Mouse (Mus musculus): ENCODE data around the gene Kcnj5. TPM values are rescaled to one million over a fixed set of nuclear protein-coding genes. Genes with fewer than 3 reads are reported as not detected.

Gene Kcnj5
- total RNA-seq, 1 experiment, result 0.13 TPM

DNA sequence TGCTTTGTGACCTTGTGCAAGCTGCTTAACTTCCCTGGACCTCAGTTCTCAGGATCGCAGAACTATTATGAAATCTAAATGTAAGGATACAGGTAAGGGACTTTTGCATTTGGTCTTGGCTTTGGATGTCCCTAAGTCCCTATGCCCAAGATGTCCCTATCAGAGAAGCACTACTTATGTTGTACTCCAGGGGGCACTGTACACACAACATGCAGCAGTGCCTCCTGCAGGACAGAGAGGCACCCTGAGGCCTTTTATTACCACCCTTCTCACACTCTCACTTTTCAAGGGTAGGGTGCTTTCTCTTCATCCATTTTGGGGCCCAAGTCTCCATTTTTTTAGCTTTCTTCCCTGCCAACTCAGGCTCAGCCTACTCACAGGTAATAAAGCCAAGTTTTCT, 44.0 kb upstream of the Kcnj5 start:
- no peaks in the 10 kb centered on the region for H3K4me1 ChIP-seq (ENCODE audit: control insufficient read depth in 2 of 2, insufficient read depth in 2 of 2, low read length in 2 of 2, poor library complexity in 1 of 2)
- H3K9me3 ChIP-seq (ENCODE audit: control insufficient read depth, insufficient read depth, low read depth, low read length), result no peaks in the 10 kb centered on the region
- in situ Hi-C loops (cut with MboI; ENCODE audit: low sequenced_read_pairs in 2 of 2, unreplicated experiment in 2 of 2), result no loop called here
- no peak for TF ChIP-seq ZNF384 (IDR thresholded peaks at IDR 0.05; ENCODE audit: low read depth, low read length)
- no peak for TF ChIP-seq HCFC1 (IDR thresholded peaks at IDR 0.05; ENCODE audit: borderline replicate concordance, insufficient read depth, low read length)
- no peak for TF ChIP-seq ZC3H11A (IDR thresholded peaks at IDR 0.05; ENCODE audit: borderline replicate concordance, low read depth, low read length)
- no peak for TF ChIP-seq CHD2 (IDR thresholded peaks at IDR 0.05; ENCODE audit: low read depth, low read length)
- TF ChIP-seq MAFK (IDR thresholded peaks at IDR 0.05; ENCODE audit: insufficient read depth, low read depth, low read length), result no peak
- H3K4me3 ChIP-seq (ENCODE audit: insufficient read depth in 1 of 2, low read depth in 1 of 2, low read length in 2 of 2, poor library complexity in 1 of 2, severe bottlenecking in 1 of 2), result no peak overlapping the region
- DNase-seq (ENCODE audit: low read depth, low spot score), result peak; percentile 56
- H3K36me3 ChIP-seq (ENCODE audit: control insufficient read depth, insufficient read depth, low read length, poor library complexity, severe bottlenecking), result no peaks in the 10 kb centered on the region
- no peak overlapping the region for H3K27ac ChIP-seq (ENCODE audit: insufficient read depth, low read depth, low read length, poor library complexity, severe bottlenecking)
- H3K9ac ChIP-seq (ENCODE audit: insufficient read depth, low read depth, low read length, poor library complexity, severe bottlenecking), result no peak overlapping the region

DNA sequence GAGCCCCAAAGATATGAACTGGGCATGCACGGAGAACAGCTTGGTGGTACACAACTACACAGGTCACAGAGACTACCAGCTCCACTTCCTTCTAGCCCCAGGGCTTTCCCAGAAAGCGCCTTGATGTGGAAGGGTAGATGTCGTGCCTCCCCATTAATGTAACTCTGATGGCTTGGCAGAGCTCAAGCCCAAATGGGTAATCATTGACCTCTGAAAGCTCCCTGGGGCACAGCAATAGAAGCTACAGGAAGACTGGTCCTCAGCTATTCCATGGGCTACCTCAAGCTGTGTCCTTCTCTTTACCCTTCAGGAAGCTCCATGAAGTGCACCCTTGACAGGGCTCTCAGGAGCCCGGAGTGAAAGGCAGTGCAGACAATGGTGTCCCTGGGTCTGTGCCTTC, 40.8 kb upstream of the Kcnj5 start:
- H3K36me3 ChIP-seq (ENCODE audit: control insufficient read depth, insufficient read depth, low read length, poor library complexity, severe bottlenecking), result no peaks in the 10 kb centered on the region
- TF ChIP-seq ZC3H11A (IDR thresholded peaks at IDR 0.05; ENCODE audit: borderline replicate concordance, low read depth, low read length), result no peak
- no peak for TF ChIP-seq HCFC1 (IDR thresholded peaks at IDR 0.05; ENCODE audit: borderline replicate concordance, insufficient read depth, low read length)
- no peak for TF ChIP-seq CHD2 (IDR thresholded peaks at IDR 0.05; ENCODE audit: low read depth, low read length)
- no peak for TF ChIP-seq MAFK (IDR thresholded peaks at IDR 0.05; ENCODE audit: insufficient read depth, low read depth, low read length)
- H3K4me1 ChIP-seq (ENCODE audit: control insufficient read depth in 2 of 2, insufficient read depth in 2 of 2, low read length in 2 of 2, poor library complexity in 1 of 2), result no peaks in the 10 kb centered on the region
- H3K9me3 ChIP-seq (ENCODE audit: control insufficient read depth, insufficient read depth, low read depth, low read length), result no peaks in the 10 kb centered on the region
- DNase-seq (ENCODE audit: low read depth, low spot score), result no peak
- no peak overlapping the region for H3K27ac ChIP-seq (ENCODE audit: insufficient read depth, low read depth, low read length, poor library complexity, severe bottlenecking)
- H3K4me3 ChIP-seq (ENCODE audit: insufficient read depth in 1 of 2, low read depth in 1 of 2, low read length in 2 of 2, poor library complexity in 1 of 2, severe bottlenecking in 1 of 2), result no peak overlapping the region
- H3K9ac ChIP-seq (ENCODE audit: insufficient read depth, low read depth, low read length, poor library complexity, severe bottlenecking), result no peak overlapping the region
- in situ Hi-C loops (cut with MboI; ENCODE audit: low sequenced_read_pairs in 2 of 2, unreplicated experiment in 2 of 2), result no loop called here

DNA sequence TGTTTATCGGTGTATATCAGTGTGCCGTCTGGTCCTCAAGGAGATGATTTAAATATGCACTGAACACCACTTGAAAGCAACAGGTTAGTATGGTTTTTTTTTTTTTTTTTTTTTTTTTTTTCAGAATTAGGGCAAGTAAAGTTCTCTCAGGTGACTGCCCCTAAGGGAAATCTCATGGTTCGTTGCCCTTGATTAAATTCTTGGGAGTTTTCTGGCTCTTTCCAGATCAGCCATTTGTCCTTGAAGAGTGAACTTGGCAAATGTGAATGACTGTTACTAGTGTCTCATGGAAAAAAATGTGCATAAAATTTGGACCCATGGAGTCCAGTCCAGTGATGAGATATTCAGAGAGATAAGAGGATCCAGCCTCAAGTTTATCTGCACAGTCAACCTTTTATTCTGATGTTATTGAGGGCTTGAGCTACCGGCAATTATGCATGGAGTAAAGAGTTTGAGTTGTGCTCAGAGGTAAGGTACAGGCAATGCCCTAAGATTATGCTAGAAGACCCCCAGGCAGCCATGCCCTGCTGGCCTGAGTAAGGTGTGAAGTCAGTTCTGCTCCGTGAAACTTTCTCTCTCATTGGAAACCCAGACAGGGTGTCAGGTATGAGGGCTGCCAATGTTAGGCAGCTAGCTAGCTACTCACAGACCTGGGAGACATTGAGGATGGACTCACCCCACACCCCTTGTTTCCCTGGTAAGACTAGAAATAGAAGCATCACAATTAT, 32.9 kb upstream of the Kcnj5 start:
- Histone ChIP-seq H3K4me3 (ENCODE audit: insufficient read depth in 1 of 2, low read depth in 1 of 2, low read length in 2 of 2, poor library complexity in 1 of 2, severe bottlenecking in 1 of 2) (no peak overlapping the region), H3K9me3 (ENCODE audit: control insufficient read depth, insufficient read depth, low read depth, low read length) (no peaks in the 10 kb centered on the region), H3K27ac (ENCODE audit: insufficient read depth, low read depth, low read length, poor library complexity, severe bottlenecking) (no peak overlapping the region), H3K4me1 (ENCODE audit: control insufficient read depth in 2 of 2, insufficient read depth in 2 of 2, low read length in 2 of 2, poor library complexity in 1 of 2) (peaks cover 6 to 7% of the 10 kb centered on the region in 2 experiments; a peak in 1 of 4 replicates), H3K36me3 (ENCODE audit: control insufficient read depth, insufficient read depth, low read length, poor library complexity, severe bottlenecking) (no peaks in the 10 kb centered on the region), H3K9ac (ENCODE audit: insufficient read depth, low read depth, low read length, poor library complexity, severe bottlenecking) (no peak overlapping the region)
- in situ Hi-C loops (cut with MboI; ENCODE audit: low sequenced_read_pairs in 2 of 2, unreplicated experiment in 2 of 2), result no loop called here
- no peak for TF ChIP-seq ZNF384 (IDR thresholded peaks at IDR 0.05; ENCODE audit: low read depth, low read length)
- TF ChIP-seq MAFK (IDR thresholded peaks at IDR 0.05; ENCODE audit: insufficient read depth, low read depth, low read length), result no peak
- no peak for DNase-seq (ENCODE audit: low read depth, low spot score)

DNA sequence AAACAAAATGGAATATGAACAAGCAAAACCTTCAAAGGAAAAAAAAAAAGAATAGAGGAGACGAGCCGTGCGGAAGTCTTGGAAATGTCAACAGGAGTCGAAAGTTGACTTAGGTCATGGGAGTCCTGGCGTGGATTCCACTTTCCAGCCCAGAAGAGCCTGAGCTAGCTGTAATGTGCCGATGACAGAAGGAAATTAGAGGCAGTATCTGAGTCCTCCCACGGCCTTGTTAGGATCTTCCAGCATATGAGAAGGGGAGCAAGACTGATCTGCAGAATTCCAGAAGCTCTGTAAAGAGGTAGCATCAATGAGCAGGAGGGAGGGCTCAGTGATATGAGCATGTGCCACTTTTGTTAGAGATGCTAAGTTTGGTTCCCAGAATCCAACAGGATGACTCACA, 31.9 kb upstream of the Kcnj5 start:
- in situ Hi-C loops (cut with MboI; ENCODE audit: low sequenced_read_pairs in 2 of 2, unreplicated experiment in 2 of 2), result no loop called here
- Histone ChIP-seq H3K36me3 (ENCODE audit: control insufficient read depth, insufficient read depth, low read length, poor library complexity, severe bottlenecking) (no peaks in the 10 kb centered on the region), H3K27ac (ENCODE audit: insufficient read depth, low read depth, low read length, poor library complexity, severe bottlenecking) (no peak overlapping the region), H3K4me1 (ENCODE audit: control insufficient read depth in 2 of 2, insufficient read depth in 2 of 2, low read length in 2 of 2, poor library complexity in 1 of 2) (peaks cover 6 to 7% of the 10 kb centered on the region in 2 experiments; a peak in 1 of 4 replicates), H3K4me3 (ENCODE audit: insufficient read depth in 1 of 2, low read depth in 1 of 2, low read length in 2 of 2, poor library complexity in 1 of 2, severe bottlenecking in 1 of 2) (no peak overlapping the region), H3K9me3 (ENCODE audit: control insufficient read depth, insufficient read depth, low read depth, low read length) (no peaks in the 10 kb centered on the region), H3K9ac (ENCODE audit: insufficient read depth, low read depth, low read length, poor library complexity, severe bottlenecking) (no peak overlapping the region)
- no peak for DNase-seq (ENCODE audit: low read depth, low spot score)
- no peak for TF ChIP-seq ZC3H11A (IDR thresholded peaks at IDR 0.05; ENCODE audit: borderline replicate concordance, low read depth, low read length)
- TF ChIP-seq ZNF384 (IDR thresholded peaks at IDR 0.05; ENCODE audit: low read depth, low read length), result no peak
- TF ChIP-seq HCFC1 (IDR thresholded peaks at IDR 0.05; ENCODE audit: borderline replicate concordance, insufficient read depth, low read length), result no peak
- TF ChIP-seq CHD2 (IDR thresholded peaks at IDR 0.05; ENCODE audit: low read depth, low read length), result no peak
- no peak for TF ChIP-seq MAFK (IDR thresholded peaks at IDR 0.05; ENCODE audit: insufficient read depth, low read depth, low read length)

DNA sequence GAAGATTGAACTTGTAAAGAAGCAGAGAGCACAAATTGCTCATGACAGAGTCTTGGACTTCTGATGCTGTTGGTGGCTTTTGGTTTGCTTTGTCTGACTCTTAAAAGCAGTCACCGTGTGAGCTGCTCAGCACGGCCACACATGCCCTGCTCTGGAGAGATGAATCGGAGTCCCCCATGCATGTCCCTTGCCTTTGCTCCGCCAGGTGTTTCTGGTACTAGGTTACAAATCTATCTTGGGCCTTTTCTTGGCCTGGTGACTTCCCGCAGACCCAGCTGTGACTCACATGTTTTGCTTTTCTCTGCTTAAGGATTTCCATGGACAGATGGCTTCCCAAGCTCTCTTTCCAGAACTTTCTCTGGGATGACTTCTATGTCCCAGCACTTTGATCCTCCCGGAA, 29.5 kb upstream of the Kcnj5 start:
- no peak for TF ChIP-seq MAFK (IDR thresholded peaks at IDR 0.05; ENCODE audit: insufficient read depth, low read depth, low read length)
- TF ChIP-seq ZNF384 (IDR thresholded peaks at IDR 0.05; ENCODE audit: low read depth, low read length), result no peak
- no peak for TF ChIP-seq CHD2 (IDR thresholded peaks at IDR 0.05; ENCODE audit: low read depth, low read length)
- no peak for TF ChIP-seq ZC3H11A (IDR thresholded peaks at IDR 0.05; ENCODE audit: borderline replicate concordance, low read depth, low read length)
- TF ChIP-seq HCFC1 (IDR thresholded peaks at IDR 0.05; ENCODE audit: borderline replicate concordance, insufficient read depth, low read length), result no peak
- in situ Hi-C loops (cut with MboI; ENCODE audit: low sequenced_read_pairs in 2 of 2, unreplicated experiment in 2 of 2), result no loop called here
- DNase-seq (ENCODE audit: low read depth, low spot score), result no peak
- Histone ChIP-seq H3K4me1 (ENCODE audit: control insufficient read depth in 2 of 2, insufficient read depth in 2 of 2, low read length in 2 of 2, poor library complexity in 1 of 2) (peaks cover 10 to 14% of the 10 kb centered on the region in 2 experiments; a peak in 3 of 4 replicates), H3K27ac (ENCODE audit: insufficient read depth, low read depth, low read length, poor library complexity, severe bottlenecking) (no peak overlapping the region), H3K36me3 (ENCODE audit: control insufficient read depth, insufficient read depth, low read length, poor library complexity, severe bottlenecking) (no peaks in the 10 kb centered on the region), H3K9me3 (ENCODE audit: control insufficient read depth, insufficient read depth, low read depth, low read length) (no peaks in the 10 kb centered on the region), H3K9ac (ENCODE audit: insufficient read depth, low read depth, low read length, poor library complexity, severe bottlenecking) (no peak overlapping the region), H3K4me3 (ENCODE audit: insufficient read depth in 1 of 2, low read depth in 1 of 2, low read length in 2 of 2, poor library complexity in 1 of 2, severe bottlenecking in 1 of 2) (no peak overlapping the region)

Measured in ES-E14 (cell line).